Mouse (Mus musculus) retina, adult 2 months (tissue): ENCODE data around the gene Ankrd54.

Source experiments
- DNase-seq: peaks from one replicate; pipeline ENCODE4 v3.0.0-alpha.2; 2012; ENCODE audit warnings: low read depth, low spot score

Gene Ankrd54

DNA sequence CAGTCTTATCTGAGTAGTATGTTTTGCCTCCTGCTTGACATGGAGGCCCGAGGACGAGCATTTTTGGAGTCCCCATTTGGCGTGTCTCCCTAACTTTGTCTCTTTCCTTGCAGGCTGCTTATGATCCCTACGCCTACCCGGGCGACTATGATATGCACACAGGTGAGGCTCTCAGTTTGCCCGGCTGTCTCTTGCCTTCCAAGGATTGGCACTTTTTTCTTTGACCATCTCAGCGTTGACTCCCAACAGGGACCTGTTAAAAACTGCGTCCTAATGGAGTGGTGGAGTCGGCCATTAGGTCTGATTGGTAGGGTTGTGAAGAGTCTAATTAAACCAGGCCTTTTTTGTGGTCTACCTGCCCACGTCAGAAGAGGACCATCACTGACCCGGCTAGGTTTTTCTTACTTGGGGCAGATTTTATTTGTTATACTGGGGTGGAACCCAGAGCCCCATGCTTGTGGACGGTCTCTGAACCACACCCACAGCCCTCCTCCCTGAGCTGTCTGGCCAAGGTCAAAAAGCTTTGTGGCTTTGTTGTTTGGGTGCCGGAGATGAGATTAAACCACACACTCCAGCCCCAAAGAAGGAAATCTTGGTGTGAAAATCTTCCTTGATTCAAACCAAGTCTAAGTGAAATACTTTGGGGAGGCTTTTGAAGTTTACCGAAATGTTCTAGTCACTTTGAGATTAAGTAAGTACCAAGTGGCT, 13.1 kb upstream of the Ankrd54 start:
- no peak for DNase-seq

DNA sequence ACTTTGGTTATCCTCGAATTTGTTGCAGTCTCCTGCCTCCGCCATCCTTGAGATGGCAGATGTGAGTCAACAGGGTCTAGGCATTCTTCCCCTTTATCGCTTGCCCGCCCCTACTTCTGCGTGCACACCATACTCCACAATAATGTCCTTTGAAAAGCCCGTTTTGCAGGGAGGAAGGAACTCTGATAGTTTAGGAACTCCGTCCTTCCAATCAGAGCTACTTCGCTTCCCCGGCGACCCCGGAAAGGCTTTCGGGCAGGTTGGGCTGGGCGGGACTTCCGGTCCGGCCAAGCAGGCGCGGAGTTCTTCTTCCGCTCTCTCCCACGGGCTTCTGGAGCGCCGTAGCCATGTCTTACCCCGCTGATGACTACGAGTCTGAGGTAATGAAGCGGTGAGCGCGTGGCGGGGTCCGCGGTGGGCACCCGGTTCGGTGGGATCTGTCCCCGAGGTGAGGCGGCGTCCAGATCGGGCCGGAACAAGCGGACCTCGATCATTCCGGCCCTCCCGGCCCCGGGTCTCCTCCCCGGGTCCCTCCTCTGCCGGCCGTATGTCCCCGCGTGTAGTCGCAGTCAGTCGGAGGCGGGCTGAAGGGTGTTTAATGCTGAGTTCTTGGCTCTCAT, 12.3 kb upstream of the Ankrd54 start, which contains the start of gene Eif3l:
Gene Eif3l, plus strand, starts transcription at position 267 of the 620 bp plus-strand sequence.
- DNase-seq = peak; percentile 72

DNA sequence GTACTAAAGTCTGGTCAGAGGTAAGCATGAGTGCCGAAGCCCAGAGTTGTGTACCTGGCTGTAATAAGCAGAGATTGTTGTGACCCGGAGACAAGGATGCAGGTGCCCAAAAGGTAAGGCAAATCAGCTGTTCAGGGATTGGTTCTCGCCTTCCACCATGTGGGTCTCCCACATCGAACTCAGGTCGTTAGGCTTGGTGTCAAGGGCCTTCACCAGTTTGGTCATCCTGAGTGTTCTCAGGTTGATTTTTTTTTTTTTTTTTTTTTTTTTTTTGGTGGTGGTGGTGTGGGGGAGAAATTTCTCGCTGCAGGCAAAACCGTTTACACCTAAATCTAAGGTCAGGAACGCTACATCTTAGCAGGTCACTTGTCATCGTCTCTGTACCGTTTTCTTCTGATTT, 11.8 kb upstream of the Ankrd54 start:
- no peak for DNase-seq

DNA sequence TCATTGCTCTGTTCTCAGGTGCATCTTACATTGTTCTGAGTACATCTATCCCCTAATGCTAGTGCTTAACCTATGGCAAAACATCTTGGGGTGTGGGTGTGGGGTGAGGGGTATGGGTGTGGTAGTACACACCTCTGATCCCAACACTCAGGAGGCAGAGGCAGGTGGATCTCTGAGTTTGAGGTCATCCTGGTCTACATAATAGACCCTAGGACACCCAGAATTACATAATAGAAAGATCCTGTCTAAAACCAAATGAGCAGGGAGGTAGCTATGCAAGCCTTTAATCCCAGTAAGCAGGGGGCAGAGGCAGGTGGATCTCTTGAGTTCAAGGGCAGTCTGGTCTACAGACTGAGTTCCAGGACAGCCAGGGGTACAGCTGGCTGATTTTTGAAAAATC, 11.1 kb upstream of the Ankrd54 start:
- no peak for DNase-seq

DNA sequence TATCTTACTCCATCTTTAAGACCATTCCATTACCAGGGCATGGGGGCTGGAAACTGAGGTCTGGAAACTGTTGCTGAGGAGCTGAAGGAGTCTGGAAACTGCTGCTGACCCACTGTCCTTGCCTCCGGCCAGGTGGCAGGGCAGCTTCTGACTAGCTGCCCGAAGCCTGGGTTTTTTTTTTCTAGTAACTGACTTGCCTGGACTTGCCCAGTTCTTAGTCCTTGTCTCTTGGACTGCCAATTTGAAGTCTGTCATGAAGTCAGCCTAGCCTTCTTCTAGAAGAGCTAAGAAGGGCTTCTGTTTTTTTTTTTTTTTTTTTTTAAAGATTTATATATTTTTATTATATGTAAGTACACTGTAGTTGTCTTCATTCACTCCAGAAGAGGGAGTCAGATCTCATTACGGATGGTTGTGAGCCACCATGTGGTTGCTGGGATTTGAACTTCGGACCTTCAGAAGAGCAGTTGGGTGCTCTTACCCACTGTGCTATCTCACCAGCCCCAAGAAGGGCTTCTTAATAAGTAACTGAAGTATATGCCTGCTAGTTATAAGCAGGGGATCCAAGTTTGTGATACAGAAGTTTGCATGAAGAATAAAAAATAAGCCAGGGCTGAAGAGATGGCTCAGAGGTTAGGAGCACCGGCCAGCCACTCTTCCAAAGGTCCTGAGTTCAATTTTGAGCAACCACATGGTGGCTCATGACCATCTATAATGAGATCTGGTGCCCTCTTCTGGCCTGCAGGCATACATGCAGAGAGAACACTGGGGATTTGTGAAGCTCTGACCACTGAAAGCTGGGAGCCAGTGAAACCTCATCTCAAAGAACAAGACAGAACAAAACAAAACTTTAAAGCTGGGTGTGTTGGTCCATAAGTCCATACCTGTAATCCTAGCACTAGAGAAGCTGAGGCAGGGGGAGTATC, 8.7 kb upstream of the Ankrd54 start:
- DNase-seq = no peak

DNA sequence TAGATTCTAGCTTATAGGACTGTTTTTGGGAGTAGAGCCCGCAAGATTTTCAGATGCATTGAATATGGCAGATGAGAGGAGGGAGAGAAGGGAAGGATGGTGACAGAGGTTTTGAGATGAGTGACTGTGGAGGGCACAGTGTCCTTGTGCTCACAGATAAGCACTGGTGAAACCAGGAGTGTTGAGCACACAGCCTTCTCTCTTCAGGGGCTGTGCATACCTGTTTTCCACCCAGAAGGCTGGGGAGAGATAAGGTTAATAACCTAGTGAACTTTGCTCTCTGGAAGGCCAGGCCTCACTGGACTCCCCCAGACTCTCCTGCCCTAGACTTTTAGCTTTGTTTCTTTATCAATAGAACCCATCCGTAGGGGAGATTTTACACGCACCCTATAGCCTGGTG, 5.7 kb upstream of the Ankrd54 start:
- no peak for DNase-seq

DNA sequence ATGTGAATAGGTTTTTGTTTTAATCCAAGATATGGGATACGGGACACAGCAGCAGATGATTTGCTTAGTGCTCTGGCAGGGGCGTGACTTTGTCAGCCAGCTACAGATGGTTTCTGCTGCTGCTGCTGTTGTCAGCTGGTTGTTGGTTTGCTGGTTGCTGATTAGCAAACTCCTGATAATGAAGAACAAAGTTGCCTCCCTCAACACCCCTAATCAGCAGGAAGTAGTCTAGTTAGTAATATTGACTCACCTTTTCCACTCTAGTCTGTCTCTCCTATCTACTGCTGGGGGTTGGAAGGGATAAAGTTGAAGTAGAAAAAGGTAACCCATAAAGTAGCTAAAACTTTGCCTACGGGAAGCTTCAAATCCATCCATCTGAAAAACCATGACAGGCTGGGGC, 4.9 kb upstream of the Ankrd54 start:
- no peak for DNase-seq

DNA sequence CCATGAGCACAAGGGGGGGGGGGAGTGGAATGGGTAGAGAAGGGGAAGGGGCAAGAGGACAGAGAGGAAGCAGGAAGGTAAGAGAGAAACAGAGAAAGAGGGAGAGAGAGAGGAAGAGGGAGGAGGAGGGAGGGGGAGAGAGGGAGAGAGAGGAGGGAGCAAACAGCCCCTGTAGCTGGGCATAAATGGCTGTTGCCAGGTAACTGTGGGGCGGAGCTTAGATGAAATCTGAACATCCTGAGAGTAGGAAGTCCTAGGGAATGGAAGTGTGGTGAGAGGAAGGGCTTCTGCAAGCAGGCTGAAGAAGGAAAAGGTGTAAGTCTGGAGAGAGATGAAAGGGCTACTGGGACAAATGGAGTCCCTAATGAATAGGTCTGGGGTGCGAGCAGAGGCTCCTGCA, 3.6 kb upstream of the Ankrd54 start:
- no peak for DNase-seq

DNA sequence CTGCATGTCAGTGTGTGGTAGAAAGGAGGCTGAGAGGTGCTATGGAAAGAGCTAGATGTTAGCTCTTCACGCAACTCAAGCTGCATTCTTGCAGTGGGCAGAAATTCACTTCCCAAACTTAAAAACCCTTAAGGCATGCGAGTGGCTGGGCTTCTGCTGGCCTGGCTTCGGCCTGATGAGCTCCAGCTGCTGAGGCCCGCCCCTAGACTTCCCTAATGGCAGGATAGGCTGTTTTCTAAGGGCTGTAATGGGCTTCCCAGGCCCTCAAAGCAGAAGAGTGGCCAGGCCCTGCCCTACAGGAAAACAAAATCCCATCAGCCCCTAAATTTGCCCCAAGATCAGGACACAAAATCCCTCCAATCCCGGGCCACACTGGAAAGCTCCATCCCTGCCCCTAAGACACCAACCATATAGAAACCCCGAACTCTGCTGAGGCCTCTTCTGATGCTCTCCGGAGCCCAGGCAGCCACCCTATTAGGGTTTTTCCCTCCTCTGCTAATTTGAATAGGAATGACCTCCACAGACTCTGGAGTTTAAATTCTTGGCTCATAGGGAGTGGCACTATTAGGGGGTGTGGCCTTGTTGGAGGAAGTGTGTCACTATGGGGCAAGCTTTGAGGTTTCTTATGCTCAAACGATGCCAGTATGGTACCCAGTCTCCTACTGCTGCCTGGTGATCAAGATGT, 2.5 kb upstream of the Ankrd54 start:
- DNase-seq = no peak

DNA sequence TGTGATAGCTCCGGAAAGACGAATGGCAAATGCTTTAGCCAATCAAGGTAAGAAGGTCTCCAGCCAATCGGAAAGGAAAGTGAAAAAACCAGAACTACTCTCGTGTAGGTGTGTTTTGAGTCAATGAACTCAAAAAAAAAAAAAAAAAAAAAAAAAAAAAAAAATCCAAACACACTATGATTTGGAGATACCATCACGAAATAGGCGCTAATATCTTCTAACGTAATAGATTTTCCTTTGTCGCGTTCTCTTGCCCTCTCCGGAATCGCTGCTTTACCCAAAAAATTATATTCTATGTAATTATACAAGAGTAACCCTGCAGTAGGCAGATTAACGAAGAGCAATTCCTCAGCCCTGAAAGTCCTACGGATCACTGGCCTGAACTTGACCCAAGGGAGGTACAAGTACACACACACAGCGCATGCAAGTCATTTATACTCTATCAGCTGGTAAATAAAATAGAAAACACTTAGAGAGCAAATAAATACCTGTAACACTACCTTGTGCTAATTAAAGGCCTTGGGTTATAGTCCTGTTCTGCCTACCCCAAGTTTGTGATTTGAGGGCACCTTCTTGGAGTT, 557 bp upstream of the Ankrd54 start:
- DNase-seq = no peak

DNA sequence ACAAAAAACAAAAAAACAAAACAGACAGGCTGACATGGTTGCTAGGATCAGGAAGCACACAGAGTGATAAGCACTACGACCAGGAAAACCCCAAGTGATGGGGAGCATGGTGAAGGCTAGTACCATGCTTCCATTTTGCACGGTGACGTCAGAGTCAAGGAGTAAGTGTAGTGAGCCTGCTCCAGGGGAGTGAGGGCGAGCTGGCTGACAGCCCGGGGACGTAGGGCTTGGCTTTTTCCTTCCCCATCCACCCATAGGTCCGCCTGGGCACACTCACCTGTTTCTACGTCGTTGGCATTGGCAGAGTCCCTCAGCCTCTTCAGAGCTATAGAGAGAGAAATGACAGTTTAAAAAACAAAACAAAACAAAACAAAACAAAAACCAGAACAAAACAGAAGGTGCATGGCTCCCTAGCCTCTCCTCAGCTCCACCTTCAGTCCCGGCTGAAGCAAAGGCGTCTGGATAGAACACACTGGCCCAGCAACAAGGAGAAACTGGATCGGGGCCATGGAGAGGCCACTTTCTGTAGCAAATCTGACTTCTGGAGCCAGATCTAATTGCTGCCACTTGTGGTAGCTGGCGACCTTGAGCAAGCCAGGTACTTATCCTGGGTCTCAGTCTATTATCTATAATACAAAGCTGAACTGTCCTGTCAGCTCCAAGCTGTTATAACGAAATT, 1.7 kb downstream of the Ankrd54 start:
- DNase-seq = no peak

DNA sequence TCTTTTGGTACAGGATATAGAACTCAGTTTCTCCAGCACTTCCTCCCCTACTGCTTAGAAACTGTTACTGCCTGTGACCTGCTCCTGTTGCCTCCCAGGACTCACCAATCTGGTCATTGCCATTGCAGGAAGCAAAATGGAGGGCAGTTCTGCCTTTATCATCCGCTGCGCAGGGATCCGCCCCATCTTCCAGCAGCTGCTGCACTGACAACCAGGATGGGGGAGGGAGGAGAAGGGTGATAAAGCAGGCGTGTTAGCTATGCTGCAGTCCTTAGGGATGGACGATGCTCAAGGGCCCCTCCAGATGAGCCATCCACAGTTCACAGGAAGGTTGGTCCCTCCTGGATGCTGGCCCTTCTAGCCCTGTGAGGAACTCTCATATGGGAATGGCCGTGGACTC, 4.8 kb downstream of the Ankrd54 start:
- DNase-seq = no peak

DNA sequence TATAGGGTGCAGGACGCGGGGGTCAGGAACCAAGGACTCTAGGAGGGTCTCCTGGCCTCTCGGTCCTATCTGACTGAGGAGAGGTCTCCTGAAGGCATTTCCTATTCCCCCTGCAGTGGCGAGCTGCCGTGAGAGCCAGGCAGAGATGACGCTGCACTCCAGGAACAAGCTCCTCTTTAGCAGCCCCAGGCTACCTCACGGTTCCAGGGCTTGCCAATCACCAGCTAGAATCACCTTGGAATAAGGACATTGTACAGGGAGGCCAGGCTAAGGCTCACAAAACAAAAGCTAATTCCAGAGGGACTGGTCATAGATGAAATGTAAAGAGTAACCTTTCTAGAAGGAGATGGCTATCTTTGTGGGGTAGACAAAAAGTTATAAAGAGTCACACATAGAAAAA, 6.1 kb downstream of the Ankrd54 start:
- DNase-seq = no peak

DNA sequence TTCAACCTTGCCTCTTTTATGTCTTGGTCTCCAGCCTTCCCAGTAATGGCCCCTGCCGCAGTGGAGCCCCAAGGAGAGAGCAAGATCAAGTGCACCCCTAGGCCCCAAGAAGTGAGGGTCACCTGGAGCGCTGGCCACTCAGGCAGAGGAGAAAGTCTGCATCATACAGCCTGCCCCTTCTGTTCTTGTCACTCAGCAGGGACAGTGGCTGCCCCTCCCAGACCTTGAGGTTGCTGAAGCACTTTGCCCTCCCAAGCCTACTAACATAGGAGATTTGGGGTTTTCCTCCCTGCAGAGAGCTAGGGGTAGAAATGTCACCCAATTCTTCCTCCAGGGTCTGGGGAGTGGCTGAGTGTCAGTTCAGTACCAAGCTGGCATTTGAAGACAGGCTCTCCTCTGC, 10.3 kb downstream of the Ankrd54 start:
- no peak for DNase-seq

DNA sequence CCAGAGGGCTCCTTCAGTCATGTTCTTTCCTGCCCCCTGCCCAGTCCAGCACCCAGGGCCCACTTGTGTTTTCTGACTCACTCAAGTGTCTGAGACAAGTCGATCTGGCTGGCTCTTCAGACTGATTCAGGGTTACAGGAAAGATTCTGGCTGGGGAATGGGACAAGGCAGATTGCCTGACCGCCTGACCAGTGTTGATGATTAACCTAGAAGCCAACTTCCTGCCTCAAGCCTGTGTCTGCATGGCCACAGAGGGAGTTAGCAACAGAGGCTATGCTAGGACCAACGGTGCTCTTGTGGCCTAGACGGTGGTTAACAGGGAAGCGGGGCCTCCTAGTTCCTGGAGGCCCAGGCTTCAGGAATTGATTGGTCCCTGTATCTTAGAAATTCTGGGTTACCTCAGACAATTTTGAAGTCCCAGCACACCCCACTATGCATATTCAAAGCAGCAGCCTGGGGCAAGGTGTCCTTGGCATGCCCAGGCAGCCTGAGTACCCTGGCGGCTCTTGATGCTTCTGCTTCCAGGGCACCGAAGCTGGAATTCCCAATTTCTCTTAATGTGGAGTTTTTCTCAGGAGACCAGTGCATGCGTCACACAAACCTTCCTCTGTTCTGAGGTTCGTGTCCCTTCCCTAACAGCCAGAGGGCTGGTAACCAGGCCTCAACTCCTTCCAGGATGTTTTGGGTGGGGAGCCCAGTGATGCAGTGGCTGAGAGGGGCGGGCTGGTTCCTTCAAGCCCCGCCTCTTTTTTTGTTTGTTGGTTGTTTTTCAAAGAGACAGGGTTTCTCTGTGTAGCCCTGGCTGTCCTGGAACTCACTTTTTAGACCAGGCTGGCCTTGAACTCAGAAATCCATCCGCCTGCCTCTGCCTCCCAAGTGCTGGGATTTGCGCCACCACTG, 11.0 kb downstream of the Ankrd54 start:
- DNase-seq = no peak

DNA sequence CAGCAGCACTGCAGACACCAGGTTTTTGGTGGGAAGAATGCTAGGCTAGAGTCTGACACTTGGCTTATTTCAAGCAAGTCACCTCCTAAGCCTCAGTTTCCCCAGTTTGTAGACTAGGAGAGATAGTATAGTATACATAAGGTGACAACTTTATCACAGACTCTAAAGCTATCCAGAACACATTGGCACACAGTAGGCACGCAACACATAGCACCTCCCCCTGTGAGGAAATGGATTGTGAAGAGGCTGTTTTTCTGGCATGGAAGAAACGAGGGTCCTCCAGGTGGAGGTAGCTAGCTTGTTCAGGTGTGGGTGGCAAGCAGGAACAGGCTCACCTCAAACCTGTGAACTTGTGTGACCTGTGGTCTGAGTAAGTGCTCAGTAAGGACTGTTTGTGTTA, 11.7 kb downstream of the Ankrd54 start:
- no peak for DNase-seq

DNA sequence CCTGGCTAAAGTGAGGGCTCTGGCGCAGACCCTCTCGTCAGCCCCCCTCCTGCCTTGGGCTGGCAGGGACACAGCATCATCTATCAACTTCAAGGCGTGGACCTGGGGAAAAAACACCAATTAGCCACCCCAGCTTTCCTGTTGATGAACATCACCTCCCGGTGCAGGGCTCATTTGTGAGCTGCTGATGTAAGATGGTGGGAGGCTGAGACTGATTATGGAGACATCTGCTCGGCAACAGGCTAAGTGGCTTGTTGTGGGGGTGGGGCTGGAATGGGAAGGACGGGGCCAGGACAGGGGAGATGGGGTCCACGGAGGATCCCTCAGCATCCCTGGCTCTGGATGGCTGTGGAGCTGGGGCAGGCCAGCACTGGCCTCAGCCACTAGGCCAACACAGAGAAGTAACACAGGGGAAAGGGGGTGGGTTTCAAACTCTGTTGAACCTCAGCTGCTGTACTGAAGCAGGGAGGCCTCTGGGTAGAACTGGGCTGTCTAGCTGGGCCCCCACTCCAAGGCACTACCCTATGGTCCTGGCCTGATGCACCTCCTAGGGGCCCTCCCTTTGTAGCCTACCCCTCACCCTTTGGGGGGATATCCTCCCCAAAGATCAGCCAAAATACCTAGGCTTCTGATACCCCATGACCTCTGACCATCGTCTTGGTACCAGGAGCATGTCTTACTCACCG, 12.4 kb downstream of the Ankrd54 start:
- DNase-seq = no peak

DNA sequence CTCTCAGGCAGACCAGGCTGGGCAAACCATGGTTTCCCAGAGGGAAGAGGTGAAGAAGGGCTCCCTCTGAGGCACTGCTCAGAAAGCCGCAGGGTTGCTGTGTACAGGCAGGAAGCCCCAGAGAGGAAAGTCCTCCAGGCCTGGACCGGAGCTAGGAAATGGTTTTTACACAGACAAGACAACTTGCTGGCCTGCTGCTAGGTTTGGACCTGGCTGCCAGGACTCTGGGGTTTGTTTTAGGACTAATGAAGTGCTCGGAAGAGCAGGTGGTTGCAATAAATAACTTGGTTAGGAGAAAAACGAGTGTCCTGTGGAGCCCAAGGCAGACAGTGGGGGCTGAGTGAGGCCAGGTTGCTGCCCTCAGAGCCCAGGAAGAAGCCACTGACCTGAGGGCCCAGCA, 14.5 kb downstream of the Ankrd54 start:
- no peak for DNase-seq

DNA sequence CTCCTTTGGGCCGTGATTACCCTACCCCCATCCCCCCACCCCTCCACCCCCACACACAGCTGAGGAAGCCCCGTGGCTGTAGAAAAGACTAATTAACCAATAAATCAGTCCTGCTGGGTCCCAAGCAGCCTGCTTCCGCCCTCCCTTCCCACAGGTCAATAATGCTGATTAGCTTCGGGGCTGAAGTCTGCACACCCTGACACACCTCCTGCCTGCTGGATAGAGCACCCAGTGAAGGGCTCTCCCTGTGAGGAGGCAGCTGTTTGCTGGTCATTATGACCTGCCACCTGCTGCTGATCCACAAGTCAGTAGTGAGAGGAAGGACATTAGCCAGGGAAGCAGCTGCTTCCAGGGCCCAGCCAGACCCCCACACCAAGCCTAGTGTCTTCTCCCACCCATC, 17.9 kb downstream of the Ankrd54 start:
- no peak for DNase-seq
